Mouse (Mus musculus): Measurements from ENCODE around the gene Snx15. TPM values are rescaled to one million over a fixed set of nuclear protein-coding genes. Genes with fewer than 3 reads are reported as not detected.

Gene Snx15
- polyA plus RNA-seq, 1 experiment from 2014 or later: 32.3 TPM

DNA sequence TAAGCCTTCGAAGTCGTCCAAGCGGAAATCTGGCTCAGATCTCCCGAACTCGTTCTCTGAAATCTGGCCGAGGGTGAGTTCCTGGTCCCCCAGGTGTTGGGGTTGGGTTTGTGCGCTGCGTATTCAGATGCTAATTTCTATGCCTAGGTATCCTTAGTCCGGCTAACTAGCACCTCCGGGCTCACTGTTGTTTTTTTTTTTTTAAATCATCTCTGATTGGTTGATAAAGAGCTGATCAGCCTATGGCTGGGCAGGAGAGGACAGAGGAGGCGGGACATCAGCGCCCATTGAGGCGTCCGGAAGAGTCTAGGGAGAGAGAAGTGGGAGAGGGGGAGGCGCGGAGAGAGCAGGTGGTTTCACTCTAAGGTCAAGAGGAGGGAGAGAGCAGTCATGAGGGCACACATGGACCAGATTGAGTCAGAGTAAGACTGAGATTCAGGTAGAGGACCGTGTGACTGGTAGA, 42.7 kb downstream of the Snx15 start:
- peak overlapping the region; percentile 85 for H3K4me2 ChIP-seq
- peak overlapping the region; percentile 61; the same call in 1 of the 2 replicates for H3K27ac ChIP-seq
- H3K9ac ChIP-seq: peak overlapping the region; percentile 8
- no peaks in the 10 kb centered on the region for H3K27me3 ChIP-seq
- under 1% methylated on average over 17 of the region's 17 CpGs for WGBS
- no peaks in the 10 kb centered on the region for H3K9me3 ChIP-seq
- ATAC-seq (ENCODE audit: insufficient number of reproducible peaks, low FRiP score, low TSS enrichment, low read depth): no peak
- peak overlapping the region; percentile 52 for H3K4me3 ChIP-seq
- H3K4me1 ChIP-seq: peaks cover 22% of the 10 kb centered on the region
- H3K36me3 ChIP-seq: peaks cover 60% of the 10 kb centered on the region

DNA sequence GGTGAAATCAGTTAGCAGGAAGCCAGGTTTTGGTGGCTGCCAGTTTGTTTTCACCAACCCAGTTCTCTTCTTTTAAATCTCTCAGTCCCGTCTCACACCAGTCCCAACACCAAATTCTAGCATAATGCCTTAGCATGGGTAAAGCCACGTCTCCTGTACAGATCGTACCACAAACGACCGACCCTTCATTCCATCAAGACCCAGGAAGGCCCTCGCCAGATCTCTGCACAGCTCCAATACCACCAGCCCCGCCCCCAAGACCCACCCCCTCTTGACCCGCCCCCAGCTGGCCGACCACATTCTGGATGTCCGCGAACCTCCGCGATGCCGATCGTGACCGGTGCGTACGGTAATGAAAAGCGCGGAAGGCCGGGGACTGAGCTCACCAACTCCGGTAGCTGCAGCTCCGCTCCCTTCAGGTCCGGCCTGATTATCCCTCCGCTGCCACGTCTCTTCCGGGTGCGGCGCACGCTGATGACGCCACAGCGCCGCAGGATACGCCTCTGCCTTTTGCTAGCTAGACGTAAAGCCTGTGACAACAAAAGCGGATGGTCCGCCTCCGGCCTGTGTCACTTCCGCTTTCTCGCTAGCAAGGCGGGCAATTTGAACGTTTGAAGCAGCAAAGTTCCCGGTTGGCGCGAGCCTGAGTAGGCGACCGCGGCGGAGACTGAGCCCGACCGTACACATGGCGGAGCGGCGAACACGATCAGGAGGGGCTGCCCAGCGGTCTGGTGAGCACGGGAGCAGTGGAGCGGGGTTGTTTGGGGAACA, 43.4 kb downstream of the Snx15 start, which contains the start of the genes Zfpl1 and Cdca5:
Gene Zfpl1 (minus strand): TSS at position 479 of the 771 bp plus-strand sequence.
Gene Cdca5 (plus strand): TSS at position 506 of the 771 bp plus-strand sequence.
- Histone ChIP-seq H3K27ac (peak within 1 kb of the TSS; percentile 82), H3K9me3 (no peaks in the 10 kb centered on the region), H3K4me3 (peak within 1 kb of the TSS; percentile 52), H3K4me2 (peak within 1 kb of the TSS; percentile 85), H3K9ac (peak within 1 kb of the TSS; percentile 39), H3K4me1 (peaks cover 22% of the 10 kb centered on the region), H3K36me3 (peaks cover 60% of the 10 kb centered on the region), H3K27me3 (no peaks in the 10 kb centered on the region)
- under 1% methylated on average over 58 of the region's 58 CpGs for WGBS
- peak; percentile 87 for ATAC-seq (ENCODE audit: insufficient number of reproducible peaks, low FRiP score, low TSS enrichment, low read depth)

GRCm38 (mm10) chr19:6082156-6082555, 45.9 kb downstream of the Snx15 start, which contains the start of gene Gm28374:
Gene Gm28374, minus strand, starts transcription at chr19:6082256.
- Histone ChIP-seq H3K9me3 (no peaks in the 10 kb centered on the region), H3K27me3 (no peaks in the 10 kb centered on the region), H3K4me3 (no peak within 1 kb of the TSS), H3K4me1 (peaks cover 22% of the 10 kb centered on the region), H3K36me3 (peaks cover 41% of the 10 kb centered on the region), H3K9ac (no peak within 1 kb of the TSS), H3K27ac (no peak within 1 kb of the TSS), H3K4me2 (no peak within 1 kb of the TSS)
- no peak for ATAC-seq (ENCODE audit: insufficient number of reproducible peaks, low FRiP score, low TSS enrichment, low read depth)
- 89% methylated on average over 9 of the region's 9 CpGs for WGBS

GRCm38 (mm10) chr19:6079983-6080480, 48.1 kb downstream of the Snx15 start, which contains the start of gene Tmem262:
Gene Tmem262, plus strand, starts transcription at chr19:6080033.
- H3K4me1 ChIP-seq: peaks cover 23% of the 10 kb centered on the region
- no peak within 1 kb of the TSS for H3K27ac ChIP-seq
- 93% methylated on average over 12 of the region's 12 CpGs for WGBS
- H3K36me3 ChIP-seq: peaks cover 40% of the 10 kb centered on the region
- no peaks in the 10 kb centered on the region for H3K27me3 ChIP-seq
- ATAC-seq (ENCODE audit: insufficient number of reproducible peaks, low FRiP score, low TSS enrichment, low read depth): no peak
- no peak within 1 kb of the TSS for H3K4me2 ChIP-seq
- no peak within 1 kb of the TSS for H3K4me3 ChIP-seq
- H3K9ac ChIP-seq: no peak within 1 kb of the TSS
- no peaks in the 10 kb centered on the region for H3K9me3 ChIP-seq

- ATAC-seq (ENCODE audit: insufficient number of reproducible peaks, low FRiP score, low TSS enrichment, low read depth): peak; percentile 80
- Histone ChIP-seq H3K9me3 (no peaks in the 10 kb centered on the region), H3K4me1 (peaks cover 13% of the 10 kb centered on the region), H3K27me3 (no peaks in the 10 kb centered on the region), H3K36me3 (peaks cover 43% of the 10 kb centered on the region), H3K4me3 (peak within 1 kb of the TSS; percentile 90), H3K27ac (peak within 1 kb of the TSS; percentile 90), H3K9ac (peak within 1 kb of the TSS; percentile 85), H3K4me2 (peak within 1 kb of the TSS; percentile 70)
- WGBS: under 1% methylated on average over 33 of the region's 33 CpGs
Observed at GRCm38 (mm10) chr19:6076564-6077393, 51.3 kb downstream of the Snx15 start, which contains the start of gene Vps51. Gene Vps51, minus strand, starts transcription at chr19:6077231.

DNA sequence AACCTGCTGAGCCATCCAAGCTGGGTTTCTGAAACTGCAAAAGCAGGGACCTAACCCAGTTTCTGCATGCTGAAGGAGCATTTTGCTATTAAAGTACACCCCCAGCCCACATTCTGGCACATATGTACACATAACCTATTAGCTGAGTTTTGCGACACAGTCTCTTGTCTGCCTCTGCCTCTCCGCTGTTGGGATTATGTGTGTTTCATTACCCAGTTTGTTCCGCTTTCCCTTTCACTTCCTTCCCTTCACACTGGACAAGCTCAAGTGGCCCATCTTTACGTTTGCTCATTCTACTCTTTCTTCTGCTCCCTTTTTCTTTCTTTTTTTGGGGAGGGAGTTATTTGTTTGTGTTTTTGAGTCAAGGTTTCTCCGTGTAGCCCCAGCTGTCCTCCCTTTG, 54.2 kb downstream of the Snx15 start:
- Histone ChIP-seq H3K36me3 (peaks cover 45% of the 10 kb centered on the region), H3K4me2 (no peak overlapping the region), H3K9ac (no peak overlapping the region), H3K4me1 (peaks cover 13% of the 10 kb centered on the region), H3K4me3 (no peak overlapping the region), H3K9me3 (no peaks in the 10 kb centered on the region), H3K27ac (no peak overlapping the region), H3K27me3 (no peaks in the 10 kb centered on the region)
- 91% methylated on average over 5 of the region's 5 CpGs for WGBS
- ATAC-seq (ENCODE audit: insufficient number of reproducible peaks, low FRiP score, low TSS enrichment, low read depth): no peak

GRCm38 (mm10) chr19:6071261-6071660, 56.8 kb downstream of the Snx15 start:
- WGBS: 92% methylated on average over 19 of the region's 19 CpGs
- Histone ChIP-seq H3K9ac (no peak overlapping the region), H3K9me3 (no peaks in the 10 kb centered on the region), H3K4me3 (no peak overlapping the region), H3K36me3 (peaks cover 48% of the 10 kb centered on the region), H3K4me1 (peaks cover 31% of the 10 kb centered on the region), H3K27me3 (no peaks in the 10 kb centered on the region), H3K4me2 (no peak overlapping the region), H3K27ac (no peak overlapping the region)
- no peak for ATAC-seq (ENCODE audit: insufficient number of reproducible peaks, low FRiP score, low TSS enrichment, low read depth)

- WGBS: 90% methylated on average over 31 of the region's 31 CpGs
- ATAC-seq (ENCODE audit: insufficient number of reproducible peaks, low FRiP score, low TSS enrichment, low read depth): no peak
- Histone ChIP-seq H3K9me3 (no peaks in the 10 kb centered on the region), H3K4me3 (no peak overlapping the region), H3K36me3 (peaks cover 48% of the 10 kb centered on the region), H3K4me1 (peaks cover 28% of the 10 kb centered on the region), H3K4me2 (no peak overlapping the region), H3K27ac (no peak overlapping the region), H3K27me3 (no peaks in the 10 kb centered on the region), H3K9ac (no peak overlapping the region)
Observed at GRCm38 (mm10) chr19:6070571-6071250, 57.4 kb downstream of the Snx15 start.

DNA sequence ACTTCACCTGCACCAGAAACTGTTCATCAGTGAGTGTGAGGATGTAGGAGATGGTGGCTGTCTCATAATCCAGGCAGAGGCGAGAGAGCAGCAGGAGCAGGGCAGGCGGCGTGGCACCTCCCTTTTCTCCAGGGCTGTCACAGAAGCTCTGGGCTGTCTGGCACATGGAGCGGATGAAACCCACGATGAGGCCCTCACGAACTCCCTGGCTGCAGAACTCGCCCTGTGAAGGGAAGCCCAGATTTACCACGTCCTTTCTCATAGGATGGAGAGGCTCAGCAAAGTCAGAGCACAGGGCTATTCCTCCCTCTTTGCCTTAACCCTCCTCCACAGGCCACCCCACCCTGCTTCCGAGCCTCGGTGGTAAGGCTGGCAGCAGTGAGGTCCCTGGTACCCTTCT, 58.3 kb downstream of the Snx15 start:
- no peak for ATAC-seq (ENCODE audit: insufficient number of reproducible peaks, low FRiP score, low TSS enrichment, low read depth)
- Histone ChIP-seq H3K9ac (no peak overlapping the region), H3K9me3 (no peaks in the 10 kb centered on the region), H3K27me3 (no peaks in the 10 kb centered on the region), H3K27ac (no peak overlapping the region), H3K4me2 (no peak overlapping the region), H3K4me3 (no peak overlapping the region), H3K4me1 (peaks cover 23% of the 10 kb centered on the region), H3K36me3 (peaks cover 47% of the 10 kb centered on the region)
- WGBS: 90% methylated on average over 10 of the region's 10 CpGs
